Mouse (Mus musculus): ENCODE results near the gene Camk2n2. TPM values are rescaled to one million over a fixed set of nuclear protein-coding genes. Genes with fewer than 3 reads are reported as not detected.
"Not testable (repeated sequence)": the region's sequence is repeated elsewhere in the genome, so short reads cannot be mapped to it uniquely, and the experiment has no call there.

Gene Camk2n2
- 34.5 and 40.1 TPM in 2 replicates for polyA plus RNA-seq (2015; fragmentation: Nextera tagmentation; extraction: Ambion mirVana)

GRCm38 (mm10) chr16:20621191-20621990 is at the start of gene Camk2n2:
Gene Camk2n2, minus strand, starts transcription at chr16:20621287.
- under 1% methylated on average over 68 of the region's 92 CpGs for WGBS
- Histone ChIP-seq H3K4me3 (ENCODE audit: low read depth, low read length) (peak within 1 kb of the TSS; percentile 89), H3K9ac (ENCODE audit: low read depth, low read length) (peak within 1 kb of the TSS; percentile 94), H3K36me3 (ENCODE audit: control insufficient read depth, insufficient read depth, low read length) (no peaks in the 10 kb centered on the region), H3K9me3 (replicated peaks; ENCODE audit: control insufficient read depth, low read length, poor library complexity, severe bottlenecking) (no peaks in the 10 kb centered on the region), H3K4me1 (ENCODE audit: control insufficient read depth, insufficient read depth, low read length) (peaks cover 13% of the 10 kb centered on the region), H3K4me2 (ENCODE audit: low read length) (peak within 1 kb of the TSS; percentile 77), H3K27ac (ENCODE audit: low read length) (peak within 1 kb of the TSS; percentile 96), H3K27me3 (ENCODE audit: control insufficient read depth, insufficient read depth, low read depth, low read length) (no peaks in the 10 kb centered on the region)
- ATAC-seq, result peak; percentile 63

- H3K4me3 ChIP-seq (ENCODE audit: low read depth, low read length), result no peak overlapping the region
- H3K4me2 ChIP-seq (ENCODE audit: low read length), result no peak overlapping the region
- ATAC-seq, result no peak
- 92% methylated on average over 3 of the region's 3 CpGs for WGBS
- no peak overlapping the region for H3K27ac ChIP-seq (ENCODE audit: low read length)
- H3K9ac ChIP-seq (ENCODE audit: low read depth, low read length), result no peak overlapping the region
- H3K27me3 ChIP-seq (ENCODE audit: control insufficient read depth, insufficient read depth, low read depth, low read length), result no peaks in the 10 kb centered on the region
- peaks cover 1% of the 10 kb centered on the region; the same call in 1 of the 2 replicates for H3K36me3 ChIP-seq (ENCODE audit: control insufficient read depth, insufficient read depth, low read length)
- H3K9me3 ChIP-seq (replicated peaks; ENCODE audit: control insufficient read depth, low read length, poor library complexity, severe bottlenecking), result no peaks in the 10 kb centered on the region
- H3K4me1 ChIP-seq (ENCODE audit: control insufficient read depth, insufficient read depth, low read length), result peaks cover 19% of the 10 kb centered on the region
Measured at GRCm38 (mm10) chr16:20670291-20670690, 49.2 kb upstream of the Camk2n2 start.

GRCm38 (mm10) chr16:20668013-20668412 is 46.9 kb upstream of the Camk2n2 start, which contains the start of gene Eif4g1:
Gene Eif4g1, plus strand, starts transcription at chr16:20668313.
- WGBS, result 96% methylated on average over 5 of the region's 6 CpGs
- not testable (repeated sequence) for H3K4me2 ChIP-seq (ENCODE audit: low read length); H3K9me3 ChIP-seq (replicated peaks; ENCODE audit: control insufficient read depth, low read length, poor library complexity, severe bottlenecking); H3K4me3 ChIP-seq (ENCODE audit: low read depth, low read length); ATAC-seq; H3K27me3 ChIP-seq (ENCODE audit: control insufficient read depth, insufficient read depth, low read depth, low read length); H3K4me1 ChIP-seq (ENCODE audit: control insufficient read depth, insufficient read depth, low read length); H3K27ac ChIP-seq (ENCODE audit: low read length); H3K36me3 ChIP-seq (ENCODE audit: control insufficient read depth, insufficient read depth, low read length); H3K9ac ChIP-seq (ENCODE audit: low read depth, low read length)

- H3K9ac ChIP-seq (ENCODE audit: low read depth, low read length), result no peak overlapping the region
- no peak overlapping the region for H3K4me3 ChIP-seq (ENCODE audit: low read depth, low read length)
- no peak for ATAC-seq
- WGBS, result 94% methylated on average over 4 of the region's 4 CpGs
- no peaks in the 10 kb centered on the region for H3K9me3 ChIP-seq (replicated peaks; ENCODE audit: control insufficient read depth, low read length, poor library complexity, severe bottlenecking)
- peaks cover 9% of the 10 kb centered on the region for H3K4me1 ChIP-seq (ENCODE audit: control insufficient read depth, insufficient read depth, low read length)
- H3K36me3 ChIP-seq (ENCODE audit: control insufficient read depth, insufficient read depth, low read length), result peaks cover 55% of the 10 kb centered on the region
- H3K27ac ChIP-seq (ENCODE audit: low read length), result no peak overlapping the region
- no peaks in the 10 kb centered on the region for H3K27me3 ChIP-seq (ENCODE audit: control insufficient read depth, insufficient read depth, low read depth, low read length)
- no peak overlapping the region for H3K4me2 ChIP-seq (ENCODE audit: low read length)
Measured at GRCm38 (mm10) chr16:20657661-20658060, 36.6 kb upstream of the Camk2n2 start.

GRCm38 (mm10) chr16:20653315-20653714 is 32.2 kb upstream of the Camk2n2 start:
- Histone ChIP-seq H3K36me3 (ENCODE audit: control insufficient read depth, insufficient read depth, low read length) (peaks cover 29% of the 10 kb centered on the region), H3K4me2 (ENCODE audit: low read length) (no peak overlapping the region; the same call in 1 of the 2 replicates), H3K9ac (ENCODE audit: low read depth, low read length) (no peak overlapping the region), H3K4me1 (ENCODE audit: control insufficient read depth, insufficient read depth, low read length) (peaks cover 19% of the 10 kb centered on the region), H3K4me3 (ENCODE audit: low read depth, low read length) (no peak overlapping the region), H3K27ac (ENCODE audit: low read length) (no peak overlapping the region), H3K9me3 (replicated peaks; ENCODE audit: control insufficient read depth, low read length, poor library complexity, severe bottlenecking) (no peaks in the 10 kb centered on the region), H3K27me3 (ENCODE audit: control insufficient read depth, insufficient read depth, low read depth, low read length) (no peaks in the 10 kb centered on the region)
- ATAC-seq, result no peak
- 59% methylated on average over 2 of the region's 2 CpGs for WGBS

GRCm38 (mm10) chr16:20651947-20652310 is 30.8 kb upstream of the Camk2n2 start:
- WGBS, result 10% methylated on average over 12 of the region's 12 CpGs
- ATAC-seq, result no peak
- Histone ChIP-seq H3K27me3 (ENCODE audit: control insufficient read depth, insufficient read depth, low read depth, low read length) (no peaks in the 10 kb centered on the region), H3K4me3 (ENCODE audit: low read depth, low read length) (peak overlapping the region; percentile 73), H3K9ac (ENCODE audit: low read depth, low read length) (peak overlapping the region; percentile 86), H3K4me2 (ENCODE audit: low read length) (peak overlapping the region; percentile 73), H3K27ac (ENCODE audit: low read length) (peak overlapping the region; percentile 70), H3K9me3 (replicated peaks; ENCODE audit: control insufficient read depth, low read length, poor library complexity, severe bottlenecking) (no peaks in the 10 kb centered on the region), H3K4me1 (ENCODE audit: control insufficient read depth, insufficient read depth, low read length) (peaks cover 19% of the 10 kb centered on the region), H3K36me3 (ENCODE audit: control insufficient read depth, insufficient read depth, low read length) (peaks cover 17% of the 10 kb centered on the region)

- peak; percentile 97 for ATAC-seq
- peak within 1 kb of the TSS; percentile 73 for H3K4me3 ChIP-seq (ENCODE audit: low read depth, low read length)
Measured at GRCm38 (mm10) chr16:20651076-20651946, 30.2 kb upstream of the Camk2n2 start, which contains the start of gene Psmd2. Gene Psmd2, plus strand, starts transcription at chr16:20651652.

GRCm38 (mm10) chr16:20643911-20644310 is 22.8 kb upstream of the Camk2n2 start:
- H3K4me1 ChIP-seq (ENCODE audit: control insufficient read depth, insufficient read depth, low read length), result no peaks in the 10 kb centered on the region
- H3K9ac ChIP-seq (ENCODE audit: low read depth, low read length), result no peak overlapping the region
- ATAC-seq, result no peak
- 84% methylated on average over 7 of the region's 7 CpGs for WGBS
- H3K9me3 ChIP-seq (replicated peaks; ENCODE audit: control insufficient read depth, low read length, poor library complexity, severe bottlenecking), result no peaks in the 10 kb centered on the region
- H3K36me3 ChIP-seq (ENCODE audit: control insufficient read depth, insufficient read depth, low read length), result peaks cover 6% of the 10 kb centered on the region; the same call in 1 of the 2 replicates
- H3K4me2 ChIP-seq (ENCODE audit: low read length), result no peak overlapping the region
- H3K4me3 ChIP-seq (ENCODE audit: low read depth, low read length), result no peak overlapping the region
- H3K27ac ChIP-seq (ENCODE audit: low read length), result no peak overlapping the region
- H3K27me3 ChIP-seq (ENCODE audit: control insufficient read depth, insufficient read depth, low read depth, low read length), result no peaks in the 10 kb centered on the region

More at GRCm38 (mm10) chr16:20651076-20651946, 30.2 kb upstream of the Camk2n2 start, which contains the start of gene Psmd2:
- H3K36me3 ChIP-seq (ENCODE audit: control insufficient read depth, insufficient read depth, low read length), result peaks cover 12% of the 10 kb centered on the region
- no peaks in the 10 kb centered on the region for H3K9me3 ChIP-seq (replicated peaks; ENCODE audit: control insufficient read depth, low read length, poor library complexity, severe bottlenecking)
- H3K4me2 ChIP-seq (ENCODE audit: low read length), result peak within 1 kb of the TSS; percentile 73
- H3K4me1 ChIP-seq (ENCODE audit: control insufficient read depth, insufficient read depth, low read length), result peaks cover 19% of the 10 kb centered on the region
- 2% methylated on average over 46 of the region's 46 CpGs for WGBS
- H3K27me3 ChIP-seq (ENCODE audit: control insufficient read depth, insufficient read depth, low read depth, low read length), result no peaks in the 10 kb centered on the region
- peak within 1 kb of the TSS; percentile 85 for H3K27ac ChIP-seq (ENCODE audit: low read length)
- H3K9ac ChIP-seq (ENCODE audit: low read depth, low read length), result peak within 1 kb of the TSS; percentile 86
